Mouse (Mus musculus): ENCODE results near the gene Slc6a16. TPM values are rescaled to one million over a fixed set of nuclear protein-coding genes. Genes with fewer than 3 reads are reported as not detected.

Gene Slc6a16
- total and polyA plus RNA-seq, 3 experiments: not detected

GRCm38 (mm10) chr7:45193871-45194785, 46.8 kb upstream of the Slc6a16 start:
- Histone ChIP-seq H3K36me3 (ENCODE audit: control insufficient read depth, insufficient read depth, low read length) (no peaks in the 10 kb centered on the region), H3K4me3 (no peak overlapping the region), H3K79me2 (replicated peaks; ENCODE audit: control insufficient read depth, insufficient read depth, low read length) (no peaks in the 10 kb centered on the region), H3K9ac (ENCODE audit: low read depth, low read length) (no peak overlapping the region), H3K27ac (no peak overlapping the region), H3K27me3 (ENCODE audit: control insufficient read depth, insufficient read depth, low read length) (no peaks in the 10 kb centered on the region), H3K4me1 (ENCODE audit: control insufficient read depth, insufficient read depth, low read length) (no peaks in the 10 kb centered on the region; the same call in 1 of the 2 replicates)
- intact Hi-C loops (cut with DNase I): no loop called here
- no peak for TF ChIP-seq POLR2A (IDR thresholded peaks at IDR 0.05; ENCODE audit: insufficient read depth, low read depth, low read length)
- no peak for TF ChIP-seq EP300 (IDR thresholded peaks at IDR 0.05; ENCODE audit: insufficient read depth, low read depth, low read length)
- no peak for TF ChIP-seq CTCF (IDR thresholded peaks at IDR 0.05)
- DNase-seq: no peak
- 73% methylated on average over 17 of the region's 17 CpGs for WGBS

GRCm38 (mm10) chr7:45195341-45196175, 45.3 kb upstream of the Slc6a16 start:
- intact Hi-C loops (cut with DNase I): no loop called here

DNA sequence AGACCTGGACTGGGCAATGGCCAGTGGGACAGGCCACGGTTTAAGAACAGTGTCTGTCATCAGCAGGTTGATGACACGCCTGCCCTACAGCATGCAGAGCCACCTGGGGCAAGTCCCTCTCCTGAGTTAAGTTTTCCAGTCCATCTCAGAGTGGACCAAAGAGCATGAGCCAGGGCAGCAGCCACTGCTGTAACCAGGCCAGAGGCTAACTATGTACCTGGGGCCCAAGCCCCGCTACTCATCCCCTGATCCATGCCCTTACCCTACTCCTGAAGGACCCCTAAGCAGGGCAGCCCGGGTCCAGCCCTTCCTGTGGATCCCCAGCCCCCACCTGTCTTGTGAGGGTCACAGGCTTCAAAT, 44.7 kb upstream of the Slc6a16 start:
- Histone ChIP-seq H3K27ac (no peak overlapping the region), H3K79me2 (replicated peaks; ENCODE audit: control insufficient read depth, insufficient read depth, low read length) (no peaks in the 10 kb centered on the region), H3K4me3 (no peak overlapping the region), H3K9ac (ENCODE audit: low read depth, low read length) (no peak overlapping the region), H3K4me1 (ENCODE audit: control insufficient read depth, insufficient read depth, low read length) (no peaks in the 10 kb centered on the region; the same call in 1 of the 2 replicates), H3K36me3 (ENCODE audit: control insufficient read depth, insufficient read depth, low read length) (no peaks in the 10 kb centered on the region), H3K27me3 (ENCODE audit: control insufficient read depth, insufficient read depth, low read length) (no peaks in the 10 kb centered on the region)
- WGBS: 82% methylated on average over 4 of the region's 4 CpGs
- intact Hi-C loops (cut with DNase I): no loop called here
- no peak for TF ChIP-seq POLR2A (IDR thresholded peaks at IDR 0.05; ENCODE audit: insufficient read depth, low read depth, low read length)
- TF ChIP-seq CTCF (IDR thresholded peaks at IDR 0.05): no peak
- no peak for TF ChIP-seq EP300 (IDR thresholded peaks at IDR 0.05; ENCODE audit: insufficient read depth, low read depth, low read length)
- DNase-seq: no peak

More at GRCm38 (mm10) chr7:45195341-45196175, 45.3 kb upstream of the Slc6a16 start:
- H3K9ac ChIP-seq (ENCODE audit: low read depth, low read length): no peak overlapping the region
- no peak overlapping the region for H3K27ac ChIP-seq
- 64% methylated on average over 13 of the region's 13 CpGs for WGBS
- TF ChIP-seq EP300 (IDR thresholded peaks at IDR 0.05; ENCODE audit: insufficient read depth, low read depth, low read length): no peak
- TF ChIP-seq POLR2A (IDR thresholded peaks at IDR 0.05; ENCODE audit: insufficient read depth, low read depth, low read length): no peak
- TF ChIP-seq CTCF (IDR thresholded peaks at IDR 0.05): no peak
- H3K4me3 ChIP-seq: no peak overlapping the region
- no peaks in the 10 kb centered on the region for H3K79me2 ChIP-seq (replicated peaks; ENCODE audit: control insufficient read depth, insufficient read depth, low read length)
- H3K27me3 ChIP-seq (ENCODE audit: control insufficient read depth, insufficient read depth, low read length): no peaks in the 10 kb centered on the region
- no peaks in the 10 kb centered on the region; the same call in 1 of the 2 replicates for H3K4me1 ChIP-seq (ENCODE audit: control insufficient read depth, insufficient read depth, low read length)
- H3K36me3 ChIP-seq (ENCODE audit: control insufficient read depth, insufficient read depth, low read length): no peaks in the 10 kb centered on the region
- DNase-seq: no peak

GRCm38 (mm10) chr7:45196994-45197393, 43.9 kb upstream of the Slc6a16 start:
- no peaks in the 10 kb centered on the region for H3K79me2 ChIP-seq (replicated peaks; ENCODE audit: control insufficient read depth, insufficient read depth, low read length)
- intact Hi-C loops (cut with DNase I): no loop called here
- no peak overlapping the region for H3K9ac ChIP-seq (ENCODE audit: low read depth, low read length)
- no peaks in the 10 kb centered on the region for H3K36me3 ChIP-seq (ENCODE audit: control insufficient read depth, insufficient read depth, low read length)
- H3K27me3 ChIP-seq (ENCODE audit: control insufficient read depth, insufficient read depth, low read length): no peaks in the 10 kb centered on the region
- H3K27ac ChIP-seq: no peak overlapping the region
- 58% methylated on average over 5 of the region's 5 CpGs for WGBS
- no peak for DNase-seq
- no peaks in the 10 kb centered on the region; the same call in 1 of the 2 replicates for H3K4me1 ChIP-seq (ENCODE audit: control insufficient read depth, insufficient read depth, low read length)
- H3K4me3 ChIP-seq: no peak overlapping the region
- TF ChIP-seq EP300 (IDR thresholded peaks at IDR 0.05; ENCODE audit: insufficient read depth, low read depth, low read length) (no peak), CTCF (IDR thresholded peaks at IDR 0.05) (no peak), POLR2A (IDR thresholded peaks at IDR 0.05; ENCODE audit: insufficient read depth, low read depth, low read length) (no peak)

- peak; percentile 73 to 76 for DNase-seq
- Histone ChIP-seq H3K27ac (no peak overlapping the region), H3K27me3 (ENCODE audit: control insufficient read depth, insufficient read depth, low read length) (no peaks in the 10 kb centered on the region), H3K4me3 (no peak overlapping the region), H3K9ac (ENCODE audit: low read depth, low read length) (no peak overlapping the region), H3K36me3 (ENCODE audit: control insufficient read depth, insufficient read depth, low read length) (no peaks in the 10 kb centered on the region), H3K79me2 (replicated peaks; ENCODE audit: control insufficient read depth, insufficient read depth, low read length) (no peaks in the 10 kb centered on the region), H3K4me1 (ENCODE audit: control insufficient read depth, insufficient read depth, low read length) (no peaks in the 10 kb centered on the region; the same call in 1 of the 2 replicates)
- 10% methylated on average over 5 of the region's 5 CpGs for WGBS
- TF ChIP-seq POLR2A (IDR thresholded peaks at IDR 0.05; ENCODE audit: insufficient read depth, low read depth, low read length): no peak
- TF ChIP-seq EP300 (IDR thresholded peaks at IDR 0.05; ENCODE audit: insufficient read depth, low read depth, low read length): peak; percentile 83
- TF ChIP-seq CTCF (IDR thresholded peaks at IDR 0.05): peak; percentile 84
- intact Hi-C loops (cut with DNase I): loop anchor here (1.0 kb wide), 2 partner anchors 36 to 118 kb away; no protein-coding TSS in a partner anchor
Observed at GRCm38 (mm10) chr7:45198435-45198834, 42.5 kb upstream of the Slc6a16 start.
